Mouse (Mus musculus): ENCODE data around the gene Cidec. TPM values are rescaled to one million over a fixed set of nuclear protein-coding genes. Genes with fewer than 3 reads are reported as not detected.
A peak's percentile ranks its signal among the peaks of the same experiment; 100 is the strongest.

Gene Cidec
- polyA plus RNA-seq, 1 experiment: not detected

DNA sequence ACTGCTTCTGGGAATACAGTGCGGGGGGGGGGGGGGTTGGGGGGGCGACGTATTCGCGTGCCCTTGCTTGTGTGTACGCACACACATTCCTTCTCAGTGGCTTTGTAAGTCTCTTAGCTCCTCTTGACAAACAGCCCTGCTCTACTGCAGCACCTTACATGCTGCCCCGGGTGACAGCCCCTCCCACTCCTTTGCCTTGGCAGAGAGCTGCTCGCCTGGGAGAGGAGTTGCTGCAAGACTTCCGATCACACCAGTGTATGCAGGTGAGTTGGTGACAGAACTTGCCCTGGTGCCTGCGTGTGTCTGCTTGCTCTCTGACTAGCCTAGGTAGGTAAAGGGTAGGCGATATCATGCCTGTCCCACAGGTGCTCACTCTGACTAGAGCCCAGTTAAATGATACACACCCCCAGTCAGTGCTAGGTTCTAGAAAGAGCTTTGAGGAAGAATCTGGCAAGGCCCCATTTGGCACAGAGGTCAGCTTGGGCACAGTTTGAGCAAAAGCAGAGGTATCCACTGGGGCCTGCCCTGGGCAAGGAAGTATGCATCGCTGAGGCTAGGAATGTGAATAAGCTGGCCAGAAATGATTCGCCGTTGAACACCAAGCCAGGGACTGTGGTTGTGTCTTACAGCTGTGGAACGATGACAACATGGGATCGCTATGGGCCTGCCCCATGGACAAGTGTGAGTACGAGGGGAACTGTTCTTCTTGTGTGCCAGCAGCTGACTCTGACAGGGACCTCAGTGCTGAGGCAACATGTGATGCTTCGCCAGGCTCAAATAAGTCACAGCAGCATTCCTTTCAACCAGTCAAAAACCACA, 45.2 kb upstream of the Cidec start:
- Histone ChIP-seq H3ac (ENCODE audit: control insufficient read depth, insufficient read length) (no peak overlapping the region), H3K4me3 (no peak overlapping the region), H3K4me2 (ENCODE audit: low read depth) (peak overlapping the region; percentile 66), H3K36me3 (ENCODE audit: control insufficient read depth, insufficient read depth) (peaks cover 4% of the 10 kb centered on the region), H3K27me3 (ENCODE audit: control insufficient read depth, insufficient read depth, insufficient read length) (no peaks in the 10 kb centered on the region), H3K79me2 (ENCODE audit: control insufficient read depth, insufficient read depth) (no peaks in the 10 kb centered on the region)
- TF ChIP-seq TCF3 (IDR thresholded peaks at IDR 0.05; ENCODE audit: insufficient read length, low read depth) (no peak), SRF (IDR thresholded peaks at IDR 0.05; ENCODE audit: control insufficient read depth, insufficient read length, low read depth) (peak; percentile 22), E2F4 (IDR thresholded peaks at IDR 0.05; ENCODE audit: insufficient read depth) (no peak), TCF12 (IDR thresholded peaks at IDR 0.05; ENCODE audit: insufficient read depth, poor library complexity, severe bottlenecking) (peak; percentile 54), CEBPB (IDR thresholded peaks at IDR 0.05; ENCODE audit: insufficient read depth, poor library complexity, severe bottlenecking) (0 out of 2 replicates have a peak, but pooled peaks have one; percentile 24), REST (IDR thresholded peaks at IDR 0.05; ENCODE audit: insufficient read depth, insufficient read length) (no peak), MYOD1 (IDR thresholded peaks at IDR 0.05; ENCODE audit: control insufficient read depth in 1 of 3, insufficient read length in 2 of 3, low read depth in 2 of 3) (peak; percentile 6 to 95 (median 91)), MAX (IDR thresholded peaks at IDR 0.05; ENCODE audit: low read depth) (peak; percentile 22), POLR2AphosphoS2 (IDR thresholded peaks at IDR 0.05; ENCODE audit: insufficient read length, low read depth) (no peak), USF1 (IDR thresholded peaks at IDR 0.05; ENCODE audit: low read depth) (peak; percentile 78), MYOG (IDR thresholded peaks at IDR 0.05; ENCODE audit: control insufficient read depth in 1 of 3, insufficient read depth in 1 of 3, insufficient read length in 2 of 3, low read depth in 2 of 3) (peak; percentile 90 to 97 (median 93))

DNA sequence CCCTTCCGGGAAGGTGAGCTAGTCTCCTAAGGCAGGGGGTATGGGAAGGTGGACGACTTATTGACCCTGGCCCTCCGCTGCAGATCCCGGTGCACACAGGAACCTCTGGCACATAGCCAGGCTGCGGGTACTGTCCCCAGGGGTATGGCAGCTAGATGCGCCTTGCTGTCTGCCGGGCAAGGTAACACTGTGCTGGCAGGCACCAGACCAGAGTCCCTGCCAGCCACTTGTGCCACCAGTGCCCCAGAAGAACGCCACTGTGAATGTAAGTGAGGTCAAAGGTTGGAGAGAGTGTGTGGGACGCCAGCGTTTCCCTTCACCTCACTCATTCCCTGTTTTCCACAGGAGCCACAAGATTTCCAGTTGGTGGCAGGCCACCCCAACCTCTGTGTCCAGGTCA, 43.3 kb upstream of the Cidec start:
- TF ChIP-seq MYOD1 (IDR thresholded peaks at IDR 0.05; ENCODE audit: control insufficient read depth in 1 of 3, insufficient read length in 2 of 3, low read depth in 2 of 3) (no peak), USF1 (IDR thresholded peaks at IDR 0.05; ENCODE audit: low read depth) (no peak), E2F4 (IDR thresholded peaks at IDR 0.05; ENCODE audit: insufficient read depth) (no peak), TCF12 (IDR thresholded peaks at IDR 0.05; ENCODE audit: insufficient read depth, poor library complexity, severe bottlenecking) (no peak), POLR2A (IDR thresholded peaks at IDR 0.05; ENCODE audit: insufficient read length, low read depth) (no peak), MAX (IDR thresholded peaks at IDR 0.05; ENCODE audit: low read depth) (no peak), TCF3 (IDR thresholded peaks at IDR 0.05; ENCODE audit: insufficient read length, low read depth) (no peak), POLR2AphosphoS2 (IDR thresholded peaks at IDR 0.05; ENCODE audit: insufficient read length, low read depth) (no peak), MYOG (IDR thresholded peaks at IDR 0.05; ENCODE audit: control insufficient read depth in 1 of 3, insufficient read depth in 1 of 3, insufficient read length in 2 of 3, low read depth in 2 of 3) (no peak), CEBPB (IDR thresholded peaks at IDR 0.05; ENCODE audit: insufficient read depth, poor library complexity, severe bottlenecking) (no peak), SRF (IDR thresholded peaks at IDR 0.05; ENCODE audit: control insufficient read depth, insufficient read length, low read depth) (no peak)
- H3K27me3 ChIP-seq (ENCODE audit: control insufficient read depth, insufficient read depth, insufficient read length): no peaks in the 10 kb centered on the region
- H3K4me2 ChIP-seq (ENCODE audit: low read depth): no peak overlapping the region
- H3ac ChIP-seq (ENCODE audit: control insufficient read depth, insufficient read length): no peak overlapping the region
- H3K4me3 ChIP-seq: no peak overlapping the region
- no peaks in the 10 kb centered on the region for H3K79me2 ChIP-seq (ENCODE audit: control insufficient read depth, insufficient read depth)
- H3K36me3 ChIP-seq (ENCODE audit: control insufficient read depth, insufficient read depth): peaks cover 4% of the 10 kb centered on the region

DNA sequence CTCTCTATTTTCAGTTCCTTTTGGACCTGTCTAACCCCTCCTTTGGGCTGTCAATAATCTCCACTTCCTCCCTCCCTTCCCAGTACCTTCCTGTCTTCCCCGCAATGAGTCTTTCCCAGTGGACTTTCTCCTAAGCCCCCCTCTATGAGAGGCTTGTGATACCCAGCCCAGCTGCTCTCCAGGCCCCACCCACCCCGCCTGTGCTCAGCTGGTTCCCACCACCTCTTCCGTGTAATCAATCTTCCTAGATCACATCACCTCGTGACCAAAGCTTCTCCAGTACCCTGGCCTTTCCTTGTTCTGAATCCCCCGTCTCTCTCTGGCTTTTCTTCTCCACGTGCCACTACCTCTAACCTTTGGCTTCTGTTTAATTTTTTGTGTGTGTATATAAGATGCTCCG, 41.8 kb upstream of the Cidec start:
- no peaks in the 10 kb centered on the region for H3K27me3 ChIP-seq (ENCODE audit: control insufficient read depth, insufficient read depth, insufficient read length)
- TF ChIP-seq MYOG (IDR thresholded peaks at IDR 0.05; ENCODE audit: control insufficient read depth in 1 of 3, insufficient read depth in 1 of 3, insufficient read length in 2 of 3, low read depth in 2 of 3) (peak in 1 of 3 experiments; percentile 23), MYOD1 (IDR thresholded peaks at IDR 0.05; ENCODE audit: control insufficient read depth in 1 of 3, insufficient read length in 2 of 3, low read depth in 2 of 3) (no peak)
- peaks cover 4% of the 10 kb centered on the region for H3K36me3 ChIP-seq (ENCODE audit: control insufficient read depth, insufficient read depth)
- no peak overlapping the region for H3K4me3 ChIP-seq
- H3K4me2 ChIP-seq (ENCODE audit: low read depth): no peak overlapping the region
- H3ac ChIP-seq (ENCODE audit: control insufficient read depth, insufficient read length): no peak overlapping the region
- H3K79me2 ChIP-seq (ENCODE audit: control insufficient read depth, insufficient read depth): no peaks in the 10 kb centered on the region

DNA sequence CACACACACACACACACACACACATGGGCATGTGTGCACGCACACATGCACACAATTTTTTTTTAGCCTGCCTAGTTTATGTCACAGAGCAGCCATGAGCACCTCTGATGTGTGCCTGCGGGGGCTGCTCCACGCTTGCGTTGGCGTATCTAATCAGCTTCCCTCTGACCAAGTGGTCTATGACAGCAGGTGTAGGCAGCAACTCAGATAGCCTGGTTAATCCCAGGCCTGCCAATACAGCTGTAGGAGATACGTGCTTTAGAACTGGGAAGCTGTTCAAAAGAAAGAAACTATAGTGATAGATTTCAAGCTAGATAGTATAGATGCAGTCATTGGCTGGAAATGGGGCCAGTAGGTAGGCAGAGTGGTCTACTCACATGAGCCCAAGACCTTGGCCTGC, 38.2 kb upstream of the Cidec start:
- Histone ChIP-seq H3K79me2 (ENCODE audit: control insufficient read depth, insufficient read depth) (no peaks in the 10 kb centered on the region), H3ac (ENCODE audit: control insufficient read depth, insufficient read length) (no peak overlapping the region), H3K4me2 (ENCODE audit: low read depth) (no peak overlapping the region), H3K27me3 (ENCODE audit: control insufficient read depth, insufficient read depth, insufficient read length) (no peaks in the 10 kb centered on the region), H3K4me3 (no peak overlapping the region), H3K36me3 (ENCODE audit: control insufficient read depth, insufficient read depth) (peaks cover 4% of the 10 kb centered on the region)
- TF ChIP-seq TCF3 (IDR thresholded peaks at IDR 0.05; ENCODE audit: insufficient read length, low read depth) (no peak), TCF12 (IDR thresholded peaks at IDR 0.05; ENCODE audit: insufficient read depth, poor library complexity, severe bottlenecking) (no peak), MYOG (IDR thresholded peaks at IDR 0.05; ENCODE audit: control insufficient read depth in 1 of 3, insufficient read depth in 1 of 3, insufficient read length in 2 of 3, low read depth in 2 of 3) (no peak), POLR2AphosphoS2 (IDR thresholded peaks at IDR 0.05; ENCODE audit: insufficient read length, low read depth) (no peak), E2F4 (IDR thresholded peaks at IDR 0.05; ENCODE audit: insufficient read depth) (no peak)

DNA sequence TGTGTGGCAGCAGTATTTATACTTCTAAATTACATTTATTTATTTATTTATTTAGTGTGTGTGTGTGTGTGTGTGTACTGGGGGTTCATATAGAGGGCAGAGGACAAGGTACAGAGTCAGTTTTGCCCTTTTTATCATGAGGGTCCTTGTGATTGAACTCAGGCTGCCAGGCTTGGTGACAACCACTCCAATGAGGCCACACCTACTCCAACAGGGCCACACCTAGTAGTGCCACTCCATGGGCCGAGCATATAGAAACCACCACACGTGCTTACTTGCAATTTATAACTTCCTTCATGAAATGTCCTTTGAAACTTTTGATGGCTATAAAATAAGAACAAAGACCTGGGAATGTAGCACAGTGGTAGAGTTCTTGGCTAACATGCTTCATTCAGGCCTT, 37.7 kb upstream of the Cidec start:
- TF ChIP-seq MYOD1 (IDR thresholded peaks at IDR 0.05; ENCODE audit: control insufficient read depth in 1 of 3, insufficient read length in 2 of 3, low read depth in 2 of 3) (no peak), MAX (IDR thresholded peaks at IDR 0.05; ENCODE audit: low read depth) (no peak), POLR2A (IDR thresholded peaks at IDR 0.05; ENCODE audit: insufficient read length, low read depth) (no peak), USF1 (IDR thresholded peaks at IDR 0.05; ENCODE audit: low read depth) (no peak), SRF (IDR thresholded peaks at IDR 0.05; ENCODE audit: control insufficient read depth, insufficient read length, low read depth) (no peak), E2F4 (IDR thresholded peaks at IDR 0.05; ENCODE audit: insufficient read depth) (no peak), CEBPB (IDR thresholded peaks at IDR 0.05; ENCODE audit: insufficient read depth, poor library complexity, severe bottlenecking) (no peak), REST (IDR thresholded peaks at IDR 0.05; ENCODE audit: insufficient read depth, insufficient read length) (no peak), TCF12 (IDR thresholded peaks at IDR 0.05; ENCODE audit: insufficient read depth, poor library complexity, severe bottlenecking) (no peak), MYOG (IDR thresholded peaks at IDR 0.05; ENCODE audit: control insufficient read depth in 1 of 3, insufficient read depth in 1 of 3, insufficient read length in 2 of 3, low read depth in 2 of 3) (no peak)
- H3K4me2 ChIP-seq (ENCODE audit: low read depth): no peak overlapping the region
- H3K79me2 ChIP-seq (ENCODE audit: control insufficient read depth, insufficient read depth): no peaks in the 10 kb centered on the region
- H3ac ChIP-seq (ENCODE audit: control insufficient read depth, insufficient read length): no peak overlapping the region
- H3K4me3 ChIP-seq: no peak overlapping the region
- no peaks in the 10 kb centered on the region for H3K27me3 ChIP-seq (ENCODE audit: control insufficient read depth, insufficient read depth, insufficient read length)
- peaks cover 3% of the 10 kb centered on the region for H3K36me3 ChIP-seq (ENCODE audit: control insufficient read depth, insufficient read depth)

All from myocyte (in vitro differentiated cells).